Mouse (Mus musculus) heart, adult 2 months (tissue): ENCODE results near the gene Sdk2. TPM values are rescaled to one million over a fixed set of nuclear protein-coding genes. Genes with fewer than 3 reads are reported as not detected.

Experiments
- DNase-seq, 2 experiments: peaks; one replicate each; pipeline ENCODE4 v3.0.0; 2021
- H3K27ac ChIP-seq: fragments of 200-600 bp; 2 replicates; pipeline ENCODE4 v1.8.1; 2022
- H3K27me3 ChIP-seq: fragments of 200-500 bp; 2 replicates; pipeline ENCODE4 v1.6.1; 2012; ENCODE audit warnings: mild to moderate bottlenecking, low read length, inconsistent platforms, mixed read lengths; ENCODE audit not compliant: control insufficient read depth, insufficient read depth
- H3K36me3 ChIP-seq: fragments of 200-500 bp; 2 replicates; pipeline ENCODE4 v1.6.1; 2012; ENCODE audit warnings: low read length, inconsistent platforms; ENCODE audit not compliant: control insufficient read depth, insufficient read depth
- H3K4me1 ChIP-seq: fragments of 200-500 bp; 2 replicates; pipeline ENCODE4 v1.6.1; 2011; ENCODE audit warnings: low read length; ENCODE audit not compliant: control insufficient read depth, insufficient read depth
- H3K4me3 ChIP-seq: fragments of 200-600 bp; 2 replicates; pipeline ENCODE4 v1.8.1; 2022
- H3K79me2 ChIP-seq: fragments of 200-500 bp; replicated peaks from 2 replicates; pipeline ENCODE4 v1.6.1; 2012; ENCODE audit warnings: mild to moderate bottlenecking, inconsistent platforms, low read length, moderate library complexity, mixed read lengths; ENCODE audit not compliant: control insufficient read depth, insufficient read depth
- H3K9ac ChIP-seq: fragments of 200-500 bp; 2 replicates; pipeline ENCODE4 v1.6.1; 2012; ENCODE audit warnings: low read depth, mild to moderate bottlenecking, control low read depth, inconsistent platforms, low read length, mixed read lengths
- CTCF ChIP-seq: fragments of 200-600 bp; IDR thresholded peaks from 2 replicates; pipeline ENCODE4 v1.8.1; 2022; ENCODE audit warnings: antibody characterized with exemption, mild to moderate bottlenecking, moderate library complexity
- EP300 ChIP-seq: fragments of 200-500 bp; IDR thresholded peaks from 2 replicates; pipeline ENCODE4 v1.6.1; 2011; ENCODE audit warnings: low read depth, low read length, control low read depth; ENCODE audit not compliant: insufficient read depth
- POLR2A ChIP-seq: fragments of 200-500 bp; IDR thresholded peaks from 2 replicates; pipeline ENCODE4 v1.6.1; 2011; ENCODE audit warnings: mild to moderate bottlenecking, low read depth, low read length, control low read depth; ENCODE audit not compliant: insufficient read depth
- WGBS: fragments of 180-500 bp; shearing (Covaris S2); methylation state at CpG from one replicate; pipeline ENCODE4 v1.1.7; 2018; 5-methylcytosine and 5-hydroxymethylcytosine counted together
- intact Hi-C: fragments of 180-260 bp; cut with DNase I; formaldehyde crosslinking; loops from one replicate; pipeline ENCODE4 v1.15.1; 2025
- polyA plus RNA-seq: library from polyadenylated mRNA; depleted of rRNA; stranded (reverse); fragments of >200 nt; gene quantifications from 2 replicates; pipeline ENCODE4 v1.2.3, GENCODE M21; 2012
- total RNA-seq, 2 experiments: library from RNA; stranded (reverse); gene quantifications; 2 replicates each; pipeline ENCODE4 v1.2.3; 2021

Gene Sdk2
- total and polyA plus RNA-seq, 3 experiments = 0.49 to 1.9 (median 1.5) TPM

DNA sequence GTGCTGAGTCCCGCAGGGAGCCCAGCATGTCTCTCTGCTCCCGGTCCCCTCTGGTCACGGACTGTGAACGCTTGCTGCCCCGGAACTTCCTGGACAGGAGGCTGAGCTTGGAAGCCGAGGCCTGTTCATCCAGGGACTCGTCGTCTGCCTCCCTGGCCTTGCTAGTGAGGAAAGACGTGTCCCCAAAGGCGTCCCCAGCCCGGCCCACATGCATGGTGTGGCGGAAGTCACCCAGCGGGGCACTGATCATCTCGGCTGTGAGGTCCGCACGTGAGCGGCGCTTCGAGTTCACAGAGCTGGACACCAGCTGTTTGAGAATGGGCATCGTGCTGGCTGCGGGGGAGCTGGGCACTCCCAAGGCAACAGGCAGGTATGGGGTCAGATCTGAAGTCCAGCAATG, 337.6 kb downstream of the Sdk2 start:
- H3K36me3 ChIP-seq = no peaks in the 10 kb centered on the region
- H3K27ac ChIP-seq = no peak overlapping the region; the same call in 1 of the 2 replicates
- H3K4me3 ChIP-seq = no peak overlapping the region
- H3K79me2 ChIP-seq = no peaks in the 10 kb centered on the region; the same call in 1 of the 2 replicates
- WGBS = 78% methylated on average over 21 of the region's 21 CpGs
- H3K4me1 ChIP-seq = peaks cover 26% of the 10 kb centered on the region
- TF ChIP-seq EP300 (no peak), POLR2A (no peak), CTCF (no peak)
- DNase-seq = peak; percentile 15 to 37
- no peak overlapping the region for H3K9ac ChIP-seq
- H3K27me3 ChIP-seq = no peaks in the 10 kb centered on the region
- intact Hi-C loops = no loop called here

DNA sequence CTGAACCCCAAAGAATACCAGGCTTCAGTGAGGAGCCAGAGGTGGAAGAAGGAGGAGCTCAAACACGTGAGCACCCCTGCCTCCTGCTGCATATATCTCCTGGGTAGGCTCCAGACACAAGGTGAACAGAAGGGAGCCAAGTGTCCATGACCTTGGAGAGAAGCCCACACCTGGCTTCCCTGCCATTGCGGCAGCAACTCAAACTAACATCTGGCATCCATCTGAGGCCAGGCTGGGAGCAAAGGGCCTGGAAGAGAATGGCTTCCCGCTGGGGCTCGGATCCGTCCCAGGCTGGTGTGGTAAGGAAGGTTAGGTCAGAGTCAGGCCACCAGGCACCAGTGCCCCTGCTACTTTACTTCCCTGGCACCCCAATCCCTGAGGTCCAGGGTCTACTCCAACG, 338.9 kb downstream of the Sdk2 start:
- Histone ChIP-seq H3K27ac (peak overlapping the region; percentile 38; the same call in 1 of the 2 replicates), H3K36me3 (no peaks in the 10 kb centered on the region), H3K4me1 (peaks cover 19% of the 10 kb centered on the region), H3K79me2 (no peaks in the 10 kb centered on the region; the same call in 1 of the 2 replicates), H3K4me3 (no peak overlapping the region), H3K27me3 (no peaks in the 10 kb centered on the region), H3K9ac (no peak overlapping the region)
- peak in 1 of 2 experiments; percentile 21 for DNase-seq
- TF ChIP-seq CTCF = no peak
- TF ChIP-seq EP300 = no peak
- no peak for TF ChIP-seq POLR2A
- intact Hi-C loops = no loop called here
- 69% methylated on average over 6 of the region's 6 CpGs for WGBS

DNA sequence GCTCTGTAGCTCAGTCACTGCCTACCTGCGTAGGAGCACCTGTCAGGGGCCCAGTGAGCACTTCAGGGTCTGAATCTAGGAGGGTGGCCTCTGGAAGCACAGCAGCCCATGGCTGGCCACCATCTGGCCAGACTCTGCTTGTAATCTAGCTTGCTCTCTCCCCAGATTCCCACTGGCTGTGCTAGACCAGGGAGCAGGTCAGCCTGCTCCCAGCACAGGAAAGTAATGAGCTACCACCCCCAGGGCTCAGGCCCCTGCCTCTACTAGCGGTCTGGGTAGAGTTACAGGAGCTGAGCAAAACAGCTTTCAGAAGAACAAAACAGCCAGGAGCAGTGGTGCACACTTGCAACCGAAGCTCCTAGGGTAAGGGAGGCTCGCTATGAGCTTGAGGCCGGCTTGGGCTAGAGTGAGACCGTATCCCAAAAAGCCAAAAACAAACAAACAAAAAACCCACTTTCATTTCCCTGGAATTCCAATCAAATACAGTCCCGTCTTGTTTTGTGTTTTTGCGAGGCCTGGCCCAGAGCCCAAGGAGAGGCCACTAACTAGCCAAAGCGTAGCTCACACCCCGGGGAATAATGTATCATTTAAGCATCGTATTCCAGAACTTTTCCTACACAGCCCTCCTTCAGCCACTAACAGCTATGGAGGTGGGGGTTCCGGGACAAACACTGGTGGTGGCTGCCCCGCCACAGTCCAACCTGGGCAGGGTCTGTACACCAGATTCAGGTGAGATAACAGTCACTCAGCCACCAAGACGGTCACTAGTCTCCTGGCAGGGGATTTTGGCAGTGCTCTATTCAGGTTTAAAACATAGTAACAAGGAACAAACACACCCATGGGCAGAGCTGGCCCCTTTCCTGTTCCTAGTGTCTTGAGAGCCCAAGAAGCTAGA, 339.6 kb downstream of the Sdk2 start:
- DNase-seq = peak in 1 of 2 experiments; percentile 46
- 64% methylated on average over 14 of the region's 14 CpGs for WGBS
- Histone ChIP-seq H3K27me3 (no peaks in the 10 kb centered on the region), H3K4me1 (peaks cover 24% of the 10 kb centered on the region), H3K4me3 (no peak overlapping the region), H3K79me2 (no peaks in the 10 kb centered on the region; the same call in 1 of the 2 replicates), H3K36me3 (no peaks in the 10 kb centered on the region), H3K27ac (peak overlapping the region; percentile 63), H3K9ac (no peak overlapping the region)
- intact Hi-C loops = no loop called here
- no peak for TF ChIP-seq EP300
- no peak for TF ChIP-seq CTCF
